Mouse (Mus musculus) testis, adult 2 months (tissue): ENCODE data around the gene Kncn.

Experiments
- CTCF ChIP-seq: fragments of 200-500 bp; IDR thresholded peaks from 2 replicates; pipeline ENCODE4 v1.5.1; 2012; ENCODE audit warnings: low read depth, mild to moderate bottlenecking, inconsistent platforms, low read length, moderate library complexity; ENCODE audit not compliant: control insufficient read depth, insufficient read depth, insufficient replicate concordance
- POLR2A ChIP-seq: fragments of 200-500 bp; IDR thresholded peaks from 2 replicates; pipeline ENCODE4 v1.6.1; 2012; ENCODE audit warnings: low read depth, mild to moderate bottlenecking, inconsistent platforms, low read length, moderate library complexity; ENCODE audit not compliant: control insufficient read depth

- no peak for TF ChIP-seq CTCF
- no peak for TF ChIP-seq POLR2A
Measured at GRCm38 (mm10) chr4:115937061-115937976, 53.1 kb downstream of the Kncn start.
